ENCODE assay signal across 8 mouse cellular contexts in the genomic region with DNA sequence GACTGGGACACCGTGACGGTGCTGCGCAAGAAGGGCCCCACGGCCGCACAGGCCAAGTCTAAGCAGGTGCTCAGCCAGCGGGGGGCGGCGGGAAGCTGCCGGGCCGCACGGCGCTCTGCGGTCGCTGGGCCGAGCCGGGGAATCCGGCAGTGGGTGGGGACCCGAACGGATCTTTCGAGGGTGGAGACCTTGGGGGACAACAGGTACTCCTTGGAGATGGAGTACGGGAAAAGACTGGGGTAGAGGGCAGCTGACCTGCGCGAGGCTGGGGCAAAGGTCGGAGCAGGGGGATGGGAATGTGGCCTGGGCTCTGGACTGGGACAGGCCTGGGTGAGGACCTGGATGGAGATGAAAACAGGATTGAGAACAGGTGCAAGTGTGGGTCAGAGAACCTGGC. TPM values are rescaled to one million over a fixed set of nuclear protein-coding genes. Genes with fewer than 3 reads are reported as not detected.
DNase-seq lines count a peak whose midpoint lies in the region; ATAC-seq and TF ChIP-seq lines count a peak whose summit lies in the region.

No protein-coding gene starts in this region.

- no peak for TF ChIP-seq CTCF in bone marrow, adult 2 months (IDR thresholded peaks at IDR 0.05; ENCODE audit: control insufficient read depth, insufficient read depth, low read length)
- TF ChIP-seq CTCF in hindbrain, postnatal 0 days (IDR thresholded peaks at IDR 0.05; ENCODE audit: low read depth) = no peak

- H3K27ac ChIP-seq in bone marrow, adult 2 months (ENCODE audit: control insufficient read depth, insufficient read depth, low read depth, low read length, poor library complexity) = peak overlapping the region; percentile 77
- H3K27ac ChIP-seq in hindbrain, postnatal 0 days = peak overlapping the region; percentile 79

- peaks cover 40% of the 10 kb centered on the region for H3K36me3 ChIP-seq in erythroblast, embryonic 14.5 days (ENCODE audit: control insufficient read depth)
- H3K36me3 ChIP-seq in hindbrain, postnatal 0 days (ENCODE audit: insufficient read depth, low read length) = peaks cover 27% of the 10 kb centered on the region

- peak overlapping the region; percentile 94 for H3K4me2 ChIP-seq in hindbrain, postnatal 0 days (ENCODE audit: low read depth, low read length)

- H3K4me3 ChIP-seq in erythroblast, embryonic 14.5 days (replicated peaks) = peak overlapping the region; percentile 83
- peak overlapping the region; percentile 95 for H3K4me3 ChIP-seq in bone marrow, adult 2 months (replicated peaks; ENCODE audit: control insufficient read depth, low read depth, low read length)
- H3K4me3 ChIP-seq in hindbrain, postnatal 0 days (ENCODE audit: low read length) = peak overlapping the region; percentile 85

- ATAC-seq in erythroblast, adult 5-6 weeks (replicated peaks; ENCODE audit: low FRiP score, poor library complexity, severe bottlenecking) = no peak; the same call in 1 of the 2 replicates
- ATAC-seq in hindbrain, postnatal 0 days = no peak
- ATAC-seq in megakaryocyte, adult 5-6 weeks (ENCODE audit: poor library complexity, severe bottlenecking) = 0 out of 2 replicates have a peak, but pooled peaks have one; percentile 9

- H3K9me3 ChIP-seq in erythroblast, embryonic 14.5 days (ENCODE audit: control insufficient read depth, low read length) = no peaks in the 10 kb centered on the region
- no peaks in the 10 kb centered on the region for H3K9me3 ChIP-seq in hindbrain, postnatal 0 days (ENCODE audit: low read length)

- DNase-seq in hindbrain, postnatal 0 days (ENCODE audit: low spot score) = no peak
- no peak for DNase-seq in thymus, postnatal 4 days
- no peak for DNase-seq in c-Kit-positive CD71-positive TER-119-positive erythroid progenitor cells, embryonic 14.5 days (ENCODE audit: low spot score)
- DNase-seq in adrenal gland, adult 2 months = no peak

- H3K4me1 ChIP-seq in erythroblast, embryonic 14.5 days (ENCODE audit: control insufficient read depth) = peaks cover 42% of the 10 kb centered on the region
- peaks cover 1% of the 10 kb centered on the region; the same call in 1 of the 2 replicates for H3K4me1 ChIP-seq in bone marrow, adult 2 months (ENCODE audit: control insufficient read depth, insufficient read depth, low read length)
- H3K4me1 ChIP-seq in hindbrain, postnatal 0 days (ENCODE audit: insufficient read depth, low read length) = peaks cover 15% of the 10 kb centered on the region

- no peak for TF ChIP-seq POLR2A in bone marrow, adult 2 months (IDR thresholded peaks at IDR 0.05; ENCODE audit: borderline replicate concordance, control insufficient read depth, low read depth, low read length)

- H3K27me3 ChIP-seq in erythroblast, embryonic 14.5 days (ENCODE audit: control insufficient read depth) = no peaks in the 10 kb centered on the region
- H3K27me3 ChIP-seq in hindbrain, postnatal 0 days (ENCODE audit: insufficient read depth, low read length) = no peaks in the 10 kb centered on the region

- H3K9ac ChIP-seq in hindbrain, postnatal 0 days (replicated peaks; ENCODE audit: low read length) = peak overlapping the region; percentile 88

- WGBS in bone marrow, adult 2 months = 1% methylated on average over 24 of the region's 24 CpGs
- WGBS in hindbrain, postnatal 0 days = 0% methylated on average over 23 of the region's 24 CpGs

RNA-seq across cellular contexts. Expression of a gene that starts 0.3 kb away (rescaled TPM):
- polyA plus RNA-seq in erythroblast, embryonic 14.5 days (2012) = 168 and 190 TPM in 2 replicates
- 27.3 and 50.2 TPM in 2 replicates for total RNA-seq in erythroblast, adult 5-6 weeks (2015; ENCODE audit: low replicate concordance)
- 32.2 and 32.9 TPM in 2 replicates for total RNA-seq in erythroblast, adult 5-6 weeks (2017; ENCODE audit: low replicate concordance)
- 46.6 and 73.8 TPM in 2 replicates for polyA plus RNA-seq in bone marrow, adult 2 months (2011; ENCODE audit: insufficient read depth, insufficient read length, low replicate concordance, missing spikeins)
- total RNA-seq in hindbrain, postnatal 0 days (2014; rRNA removed) = 159 and 274 TPM in 2 replicates
- polyA plus RNA-seq in hindbrain, postnatal 0 days (2015; fragmentation: Nextera tagmentation; extraction: Ambion mirVana) = 394 and 413 TPM in 2 replicates
- total RNA-seq in megakaryocyte, adult 5-6 weeks (2015) = 155 and 171 TPM in 2 replicates
- total RNA-seq in megakaryocyte, adult 5-6 weeks (2017) = 133 and 145 TPM in 2 replicates
- total RNA-seq in adrenal gland, adult 2 months (2021) = 100 to 1,000 TPM; 307 to 329 TPM
- 127 and 140 TPM in 2 replicates for polyA plus RNA-seq in adrenal gland, adult 2 months (2012; rRNA removed)

RNA-seq across cellular contexts. Expression of a gene that starts 11.2 kb away (rescaled TPM):
- 0.84 and 0.95 TPM in 2 replicates for polyA plus RNA-seq in erythroblast, embryonic 14.5 days (2012)
- total RNA-seq in erythroblast, adult 5-6 weeks (2015; ENCODE audit: low replicate concordance) = 1.7 and 2.3 TPM in 2 replicates
- 4.2 and 4.3 TPM in 2 replicates for total RNA-seq in erythroblast, adult 5-6 weeks (2017; ENCODE audit: low replicate concordance)
- 14.5 and 22.7 TPM in 2 replicates for polyA plus RNA-seq in bone marrow, adult 2 months (2011; ENCODE audit: insufficient read depth, insufficient read length, low replicate concordance, missing spikeins)
- 10.0 and 11.4 TPM in 2 replicates for total RNA-seq in hindbrain, postnatal 0 days (2014; rRNA removed)
- 9.2 and 9.3 TPM in 2 replicates for polyA plus RNA-seq in hindbrain, postnatal 0 days (2015; fragmentation: Nextera tagmentation; extraction: Ambion mirVana)
- 9.1 and 9.4 TPM in 2 replicates for total RNA-seq in megakaryocyte, adult 5-6 weeks (2015)
- 12.6 and 15.3 TPM in 2 replicates for total RNA-seq in megakaryocyte, adult 5-6 weeks (2017)
- 10 to 100 TPM; 22.3 to 29.0 TPM for total RNA-seq in adrenal gland, adult 2 months (2021)
- polyA plus RNA-seq in adrenal gland, adult 2 months (2012; rRNA removed) = 11.1 and 12.7 TPM in 2 replicates

RNA-seq across cellular contexts. Expression of a gene that starts 16.7 kb away (rescaled TPM):
- 0.09 and 0.38 TPM in 2 replicates for polyA plus RNA-seq in erythroblast, embryonic 14.5 days (2012)
- total RNA-seq in erythroblast, adult 5-6 weeks (2015; ENCODE audit: low replicate concordance) = 2.5 and 7.1 TPM in 2 replicates
- total RNA-seq in erythroblast, adult 5-6 weeks (2017; ENCODE audit: low replicate concordance) = 4.3 and 4.5 TPM in 2 replicates
- 1.1 and 9.7 TPM in 2 replicates for polyA plus RNA-seq in bone marrow, adult 2 months (2011; ENCODE audit: insufficient read depth, insufficient read length, low replicate concordance, missing spikeins)
- total RNA-seq in hindbrain, postnatal 0 days (2014; rRNA removed) = 1.2 and 2.5 TPM in 2 replicates
- 1.2 and 2.0 TPM in 2 replicates for polyA plus RNA-seq in hindbrain, postnatal 0 days (2015; fragmentation: Nextera tagmentation; extraction: Ambion mirVana)
- 0.09 and 2.3 TPM in 2 replicates for total RNA-seq in megakaryocyte, adult 5-6 weeks (2015)
- total RNA-seq in megakaryocyte, adult 5-6 weeks (2017) = 0.15 and 5.0 TPM in 2 replicates
- total RNA-seq in adrenal gland, adult 2 months (2021) = 1 to 10 TPM; 2.3 to 7.4 TPM
- 4.2 and 8.8 TPM in 2 replicates for polyA plus RNA-seq in adrenal gland, adult 2 months (2012; rRNA removed)

RNA-seq across cellular contexts. Expression of a gene that starts 17.1 kb away (rescaled TPM):
- polyA plus RNA-seq in erythroblast, embryonic 14.5 days (2012) = 0.21 and 0.30 TPM in 2 replicates
- total RNA-seq in erythroblast, adult 5-6 weeks (2015; ENCODE audit: low replicate concordance) = 0.96 and 7.1 TPM in 2 replicates
- total RNA-seq in erythroblast, adult 5-6 weeks (2017; ENCODE audit: low replicate concordance) = 2.1 TPM in 1 of 2 replicates, not detected in the other
- polyA plus RNA-seq in bone marrow, adult 2 months (2011; ENCODE audit: insufficient read depth, insufficient read length, low replicate concordance, missing spikeins) = 12.3 and 16.4 TPM in 2 replicates
- 35.4 and 48.2 TPM in 2 replicates for total RNA-seq in hindbrain, postnatal 0 days (2014; rRNA removed)
- polyA plus RNA-seq in hindbrain, postnatal 0 days (2015; fragmentation: Nextera tagmentation; extraction: Ambion mirVana) = 232 and 242 TPM in 2 replicates
- total RNA-seq in megakaryocyte, adult 5-6 weeks (2015) = 12.7 and 15.1 TPM in 2 replicates
- total RNA-seq in megakaryocyte, adult 5-6 weeks (2017) = 8.4 and 11.8 TPM in 2 replicates
- 10 to 100 TPM; 53.5 to 54.1 TPM for total RNA-seq in adrenal gland, adult 2 months (2021)
- polyA plus RNA-seq in adrenal gland, adult 2 months (2012; rRNA removed) = 36.7 and 53.4 TPM in 2 replicates

RNA-seq across cellular contexts. Expression of a gene that starts 23.6 kb away (rescaled TPM):
- 0.01 TPM in 1 of 2 replicates, not detected in the other for polyA plus RNA-seq in erythroblast, embryonic 14.5 days (2012)
- total RNA-seq in erythroblast, adult 5-6 weeks (2015; ENCODE audit: low replicate concordance) = 0.63 TPM in 1 of 2 replicates, not detected in the other
- not detected in 2 replicates for total RNA-seq in erythroblast, adult 5-6 weeks (2017; ENCODE audit: low replicate concordance)
- 0.34 and 0.92 TPM in 2 replicates for polyA plus RNA-seq in bone marrow, adult 2 months (2011; ENCODE audit: insufficient read depth, insufficient read length, low replicate concordance, missing spikeins)
- 22.4 and 29.1 TPM in 2 replicates for total RNA-seq in hindbrain, postnatal 0 days (2014; rRNA removed)
- 18.8 and 19.8 TPM in 2 replicates for polyA plus RNA-seq in hindbrain, postnatal 0 days (2015; fragmentation: Nextera tagmentation; extraction: Ambion mirVana)
- total RNA-seq in megakaryocyte, adult 5-6 weeks (2015) = not detected in 2 replicates
- total RNA-seq in megakaryocyte, adult 5-6 weeks (2017) = not detected in 2 replicates
- total RNA-seq in adrenal gland, adult 2 months (2021) = 1 to 10 TPM; 1.4 to 2.1 TPM
- 10.5 and 13.5 TPM in 2 replicates for polyA plus RNA-seq in adrenal gland, adult 2 months (2012; rRNA removed)
